Mouse (Mus musculus) central nervous system, embryonic 18 days (tissue): Measurements from ENCODE around the gene Grxcr1. TPM values are rescaled to one million over a fixed set of nuclear protein-coding genes. Genes with fewer than 3 reads are reported as not detected.

Experiments used
- polyA plus RNA-seq: library from polyadenylated mRNA; depleted of rRNA; stranded (reverse); fragments of >200 nt; gene quantifications from 2 replicates; pipeline ENCODE4 v1.2.3, GENCODE M21; 2012; rRNA removed

The Grxcr1 gene
- 0.08 TPM in 1 of 2 replicates, not detected in the other for polyA plus RNA-seq

GRCm38 (mm10) chr5:68031744-68032143 lies at the start of gene Grxcr1:
TSS of gene Grxcr1 (plus strand) at chr5:68031835.

Other genes with a start within 250 kb of the Grxcr1 start
- 49.2 and 50.4 TPM in 2 replicates for gene Atp8a1, start 184.4 kb upstream of the Grxcr1 start, polyA plus RNA-seq
- gene Gm5108, start 90.2 kb upstream of the Grxcr1 start, polyA plus RNA-seq: not detected in 2 replicates
- gene Gm21905, start 85.4 kb upstream of the Grxcr1 start, polyA plus RNA-seq: not detected in 2 replicates